Mouse (Mus musculus): ENCODE measurements around the gene Pde3a.

The Pde3a gene

DNA sequence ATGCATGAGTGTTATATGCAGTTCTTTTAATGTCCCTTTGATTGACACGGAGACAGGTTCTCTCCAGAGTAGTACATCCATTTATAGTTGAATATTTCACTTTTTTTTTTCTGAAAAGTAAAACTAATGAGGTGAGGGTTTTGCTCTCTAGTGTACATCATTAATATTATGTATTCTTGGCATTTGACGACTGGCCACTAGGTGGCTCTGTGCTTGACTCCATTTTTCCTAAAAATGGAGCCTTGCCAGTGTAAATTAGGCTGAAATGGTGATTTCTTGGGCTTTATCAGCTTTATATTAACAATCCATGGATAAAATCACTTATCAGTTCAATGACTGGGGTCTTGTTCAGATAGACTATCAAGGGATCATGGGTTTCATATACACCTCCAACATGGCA, 82.4 kb downstream of the Pde3a start:
- DNase-seq = no peak

GRCm38 (mm10) chr6:141332613-141333165, 83.6 kb downstream of the Pde3a start:
- DNase-seq = no peak

DNA sequence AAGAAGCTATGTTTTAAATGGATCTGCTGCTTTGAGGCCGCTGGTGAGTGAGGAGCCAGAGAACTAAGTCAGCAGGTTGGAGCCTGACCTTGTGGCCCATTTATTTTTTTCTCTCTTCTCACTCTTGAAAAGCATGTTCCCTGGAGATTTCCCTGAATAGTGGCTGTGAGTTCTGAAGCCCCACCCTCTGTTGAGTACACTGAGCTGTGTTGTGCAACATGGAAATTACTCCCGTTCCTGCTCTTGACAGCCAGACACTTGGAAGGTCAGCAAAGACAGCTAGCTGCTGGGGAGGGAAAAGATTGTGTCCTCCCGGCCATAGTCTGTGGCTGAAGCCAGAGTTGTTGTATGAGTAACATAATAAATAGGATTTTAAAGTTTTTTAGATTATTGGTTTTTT, 84.2 kb downstream of the Pde3a start:
- no peak for DNase-seq

- no peak for DNase-seq
Measured at GRCm38 (mm10) chr6:141335878-141336277, 86.8 kb downstream of the Pde3a start.

- no peak for DNase-seq
Measured at GRCm38 (mm10) chr6:141336438-141336837, 87.4 kb downstream of the Pde3a start.

GRCm38 (mm10) chr6:141337673-141338072, 88.6 kb downstream of the Pde3a start:
- no peak for DNase-seq

DNA sequence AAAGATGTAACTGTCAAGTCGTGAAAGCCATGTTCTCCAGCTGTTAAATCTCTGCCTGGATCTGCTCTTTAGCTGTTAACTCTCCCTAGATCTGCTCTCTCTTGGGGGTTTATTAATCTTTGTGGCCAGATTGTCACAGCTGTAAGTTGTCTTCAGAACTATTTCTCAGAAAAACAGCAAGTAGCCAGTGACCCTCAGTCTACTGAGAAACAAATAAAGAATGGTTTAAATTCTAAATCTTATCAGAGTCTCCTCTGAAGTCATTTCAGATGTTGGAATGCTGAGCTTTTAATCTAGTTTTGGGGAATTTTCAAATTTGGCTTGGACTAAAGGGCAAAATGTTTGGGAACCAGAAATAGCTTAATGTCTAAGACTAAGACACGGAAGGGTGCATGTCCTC, 92.3 kb downstream of the Pde3a start:
- DNase-seq = no peak

GRCm38 (mm10) chr6:141347870-141348269, 98.8 kb downstream of the Pde3a start:
- DNase-seq = no peak

DNA sequence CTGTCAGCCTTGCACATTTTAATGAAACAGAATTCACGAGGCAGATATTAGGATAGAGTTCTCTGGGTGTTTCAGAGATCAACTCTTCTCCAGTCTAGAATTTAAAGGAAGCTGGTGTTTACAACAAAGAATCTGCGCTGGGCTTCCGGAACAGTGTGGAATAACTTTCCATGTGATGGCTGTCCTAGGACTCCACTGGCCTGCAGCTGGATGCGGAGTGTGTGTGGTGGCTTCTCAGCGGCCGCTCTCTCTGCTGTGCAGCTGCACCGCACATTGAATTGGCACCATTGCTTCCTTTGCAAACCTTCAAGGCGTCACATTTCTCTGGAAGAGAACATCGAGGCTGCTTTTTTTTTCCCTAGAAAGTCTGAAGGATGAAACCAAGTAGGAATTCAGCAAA, 99.5 kb downstream of the Pde3a start:
- no peak for DNase-seq

DNA sequence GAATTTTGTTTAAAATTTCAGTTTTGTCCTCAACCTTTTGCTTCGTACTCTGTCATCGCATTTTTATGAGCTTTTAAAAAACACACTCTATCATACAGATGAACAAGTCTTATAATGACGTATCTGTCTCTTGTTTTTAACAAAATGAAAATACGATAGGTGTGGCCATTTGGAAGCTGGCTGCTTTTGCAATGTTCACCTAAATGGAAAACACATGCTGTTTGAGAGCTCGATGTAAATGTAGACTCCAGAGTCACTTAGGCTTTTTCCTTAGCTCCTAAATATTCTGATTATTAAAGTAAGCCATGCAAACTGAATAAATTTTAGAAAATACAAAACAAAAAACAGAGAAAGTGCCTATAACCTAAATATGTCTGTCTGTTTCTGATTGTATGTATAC, 101.2 kb downstream of the Pde3a start:
- DNase-seq = no peak

DNA sequence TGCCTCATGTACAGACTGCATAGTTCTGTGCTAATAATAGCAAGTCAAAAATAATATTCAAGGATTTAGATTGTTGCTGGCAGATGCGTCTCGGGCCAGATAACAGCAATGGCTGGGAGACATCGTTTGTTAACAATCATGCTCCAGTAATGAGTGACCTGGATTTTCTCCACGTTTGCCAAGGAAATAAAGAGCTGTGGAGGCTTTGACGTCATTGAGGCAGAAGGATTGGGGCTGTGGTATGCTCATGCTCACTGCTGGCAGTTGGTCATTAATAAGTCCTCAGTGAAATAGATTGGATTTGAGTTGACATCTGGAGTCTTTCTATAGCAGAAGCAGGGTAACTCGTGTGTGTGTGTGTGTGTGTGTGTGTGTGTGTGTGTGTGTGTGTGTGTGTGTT, 103.2 kb downstream of the Pde3a start:
- DNase-seq = no peak

GRCm38 (mm10) chr6:141363664-141364063, 114.6 kb downstream of the Pde3a start:
- no peak for DNase-seq

DNA sequence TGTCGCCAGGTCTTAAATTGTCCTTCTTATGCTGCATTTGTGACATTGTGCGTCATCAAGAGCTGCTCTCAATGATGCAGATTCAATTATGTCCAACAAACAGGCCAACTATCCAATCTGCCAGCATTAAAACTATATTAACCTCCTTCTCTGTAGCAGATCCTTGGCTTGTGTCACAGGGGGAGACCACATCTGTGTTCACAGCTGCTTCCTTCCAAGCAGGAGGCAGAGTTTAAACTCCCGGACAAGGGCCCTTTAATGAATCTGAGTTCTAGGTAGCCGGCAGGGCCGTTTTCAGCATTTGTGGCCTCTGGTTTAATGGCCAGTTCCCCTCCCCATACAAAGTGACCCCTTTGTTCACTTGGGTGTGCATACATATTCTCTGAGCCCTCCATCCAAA, 118.0 kb downstream of the Pde3a start:
- DNase-seq = no peak

- no peak for DNase-seq
Measured at GRCm38 (mm10) chr6:141372697-141373096, 123.6 kb downstream of the Pde3a start.

GRCm38 (mm10) chr6:141374469-141375057, 125.5 kb downstream of the Pde3a start:
- DNase-seq = no peak

DNA sequence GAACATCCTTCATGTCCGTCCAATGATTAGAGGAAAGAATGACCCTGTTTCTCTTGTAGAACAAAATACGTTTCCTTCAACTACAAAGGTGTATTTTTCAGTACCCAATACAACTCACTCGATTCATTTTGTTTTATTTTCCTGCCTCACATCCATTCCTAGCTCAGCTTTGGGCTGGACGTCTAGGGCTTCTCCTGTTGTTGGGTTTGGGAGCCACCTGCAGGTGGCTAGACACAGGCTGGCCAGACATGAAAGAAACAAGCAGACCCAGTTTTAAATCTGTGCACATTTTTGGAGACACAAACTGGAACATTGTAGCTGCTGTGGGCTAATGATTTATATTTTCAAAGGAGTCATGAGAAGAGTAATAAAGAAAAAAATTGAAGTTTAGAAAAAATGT, 126.1 kb downstream of the Pde3a start:
- DNase-seq = no peak

- DNase-seq = no peak
Measured at GRCm38 (mm10) chr6:141380927-141381326, 131.9 kb downstream of the Pde3a start.

DNA sequence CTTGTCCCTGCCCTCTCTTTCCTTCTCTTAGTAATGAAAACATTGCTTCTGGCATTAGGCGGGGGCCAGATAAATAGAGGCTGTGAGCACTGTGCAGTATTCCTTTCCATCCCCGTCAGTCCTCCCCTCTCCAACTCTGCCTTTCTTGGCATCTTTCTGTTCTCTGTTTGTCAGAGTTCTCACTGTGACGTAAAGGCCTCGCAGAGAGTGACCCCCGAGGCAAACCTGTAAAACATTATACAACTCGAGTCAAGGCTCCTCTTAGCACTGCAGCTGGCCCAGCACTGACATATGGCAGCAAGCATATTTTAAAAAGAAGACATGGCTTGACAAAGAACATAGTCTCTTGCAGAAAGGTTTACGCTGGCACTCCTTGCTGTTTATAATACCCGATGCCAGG, 132.4 kb downstream of the Pde3a start:
- no peak for DNase-seq

DNA sequence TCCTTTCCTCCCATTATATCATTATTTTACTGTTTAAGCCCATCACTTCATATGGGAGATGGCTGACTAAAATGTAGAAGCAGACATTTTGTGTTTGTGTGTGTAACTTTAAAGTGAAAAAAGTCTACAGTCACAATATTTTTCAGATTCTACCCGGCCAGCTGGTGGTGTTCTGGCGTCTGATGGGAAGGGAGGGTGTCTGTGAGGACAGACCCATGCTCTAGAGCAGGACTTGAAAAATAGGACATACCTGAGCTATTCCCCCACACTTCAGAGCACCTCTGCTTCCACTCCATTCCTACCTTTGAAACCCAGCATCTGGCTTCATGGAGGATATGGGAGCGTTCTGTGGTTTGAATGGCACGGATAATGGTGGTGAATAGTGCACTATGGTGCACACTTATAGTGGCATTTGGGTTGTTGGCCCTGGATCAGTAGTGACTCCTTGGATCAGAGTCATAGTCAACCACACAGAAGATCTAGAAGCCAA, 132.9 kb downstream of the Pde3a start:
- DNase-seq = no peak

- DNase-seq = no peak
Measured at GRCm38 (mm10) chr6:141388104-141388503, 139.0 kb downstream of the Pde3a start.

- no peak for DNase-seq
Measured at GRCm38 (mm10) chr6:141395926-141396325, 146.9 kb downstream of the Pde3a start.

- DNase-seq = no peak
Measured at GRCm38 (mm10) chr6:141399411-141399810, 150.3 kb downstream of the Pde3a start.

DNA sequence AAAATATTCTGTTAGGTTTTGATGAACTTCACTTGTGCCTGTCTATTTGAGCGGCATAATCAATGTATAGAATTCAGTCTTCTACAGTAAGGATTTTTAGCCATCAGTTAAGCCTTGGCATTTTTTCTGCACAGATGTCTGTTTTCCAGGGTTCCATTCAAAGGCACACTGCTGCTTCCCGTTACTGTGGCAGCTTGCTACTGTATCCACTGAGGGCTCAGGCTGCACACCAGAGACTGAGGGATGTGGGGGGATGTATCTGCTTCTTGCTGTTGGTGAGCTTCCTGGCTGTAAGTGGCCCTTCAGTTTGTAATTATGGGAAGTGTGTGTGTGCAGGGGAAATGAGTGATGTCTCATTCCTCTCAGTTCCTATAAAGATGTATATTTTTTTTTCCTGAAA, 154.9 kb downstream of the Pde3a start:
- no peak for DNase-seq

DNA sequence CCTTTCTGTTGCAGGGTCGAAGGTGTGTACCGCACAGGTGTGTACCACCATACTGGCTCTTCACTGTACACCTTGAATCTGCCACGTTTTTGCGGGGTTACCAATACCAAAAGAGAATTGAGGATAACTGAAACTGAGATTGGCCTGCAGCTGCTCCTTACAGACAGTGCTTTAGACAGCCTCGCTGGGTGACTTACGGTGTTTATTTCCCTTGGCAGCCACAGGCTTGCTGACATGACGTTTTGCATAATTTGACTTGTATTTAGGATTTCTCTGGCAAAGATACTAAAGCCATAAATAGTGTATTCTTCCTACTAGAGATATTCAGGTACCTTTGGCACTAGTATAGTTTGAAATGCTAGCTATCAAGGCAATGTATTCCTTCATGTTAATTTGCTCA, 155.6 kb downstream of the Pde3a start:
- DNase-seq = no peak

DNA sequence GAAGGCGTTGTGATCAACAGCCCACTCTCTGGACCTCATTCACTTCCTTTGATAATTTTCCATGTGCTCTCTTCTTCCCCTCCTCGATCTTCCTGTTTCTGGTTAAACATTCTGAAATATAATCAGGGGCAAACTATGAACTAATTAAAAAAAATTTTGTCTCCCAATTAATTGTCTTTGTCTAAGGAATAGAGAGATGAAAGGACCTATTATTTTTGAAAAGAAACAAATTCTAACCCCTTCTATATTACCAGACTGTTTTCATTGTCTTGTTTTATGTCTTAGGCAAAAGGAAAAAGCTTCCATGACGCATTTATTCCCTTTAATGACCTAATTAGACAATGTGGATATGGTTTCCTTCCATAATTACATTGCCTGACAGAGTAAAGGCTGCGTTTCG, 156.4 kb downstream of the Pde3a start:
- DNase-seq = no peak

Measured in right cerebral cortex, postnatal 4 days (tissue).